Mouse (Mus musculus): ENCODE data around the gene Zer1.
A peak's percentile ranks its signal among the peaks of the same experiment; 100 is the strongest.
"Not testable (repeated sequence)": the region's sequence is repeated elsewhere in the genome, so short reads cannot be mapped to it uniquely, and the experiment has no call there.

Zer1 gene

DNA sequence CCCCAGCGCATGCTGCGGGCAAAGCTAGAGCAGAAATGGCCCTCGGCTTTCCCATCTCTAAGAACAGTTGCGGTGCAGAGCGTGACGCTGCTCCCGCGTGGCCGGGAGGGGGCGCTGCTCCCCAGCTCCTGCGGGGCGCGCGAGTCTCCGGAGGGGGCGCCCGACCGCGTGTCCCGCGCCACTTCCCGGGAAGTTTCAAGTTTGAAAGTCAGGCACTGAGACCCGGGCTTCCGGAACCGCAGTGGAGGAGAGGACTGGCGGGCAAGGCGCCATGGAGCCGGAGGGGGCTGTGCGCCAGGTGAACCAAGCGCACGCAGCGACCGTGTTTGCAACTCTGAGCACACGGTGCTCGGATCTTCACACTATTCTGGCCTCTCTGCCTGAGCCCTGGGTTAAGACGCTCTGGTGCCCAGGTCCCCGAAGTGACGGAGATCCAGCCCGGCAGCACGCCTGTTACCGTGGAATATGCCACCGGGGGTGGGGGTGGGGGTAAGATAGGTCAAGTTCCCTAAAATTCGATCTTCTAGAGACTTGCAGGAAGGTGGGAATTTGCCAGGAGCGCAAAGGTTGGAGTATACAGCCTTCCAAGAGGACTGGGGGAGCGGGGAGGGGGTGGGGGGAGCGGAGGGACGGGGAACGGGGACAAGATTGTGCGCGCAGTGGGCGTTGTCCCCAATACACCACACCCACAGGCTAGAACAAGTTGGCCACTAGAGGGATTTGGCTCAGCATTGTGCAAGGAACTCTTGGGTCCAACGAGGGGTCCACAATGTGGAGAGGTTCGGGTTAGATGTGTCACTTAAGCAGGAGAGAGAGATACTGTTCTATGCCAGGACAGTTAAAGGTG is 46.7 kb downstream of the Zer1 start, which contains the start of gene Pkn3:
TSS of gene Pkn3 (plus strand) at position 183 of the 847 bp plus-strand sequence.
- DNase-seq (ENCODE audit: low spot score in 2 of 2): peak; percentile 80 to 95

DNA sequence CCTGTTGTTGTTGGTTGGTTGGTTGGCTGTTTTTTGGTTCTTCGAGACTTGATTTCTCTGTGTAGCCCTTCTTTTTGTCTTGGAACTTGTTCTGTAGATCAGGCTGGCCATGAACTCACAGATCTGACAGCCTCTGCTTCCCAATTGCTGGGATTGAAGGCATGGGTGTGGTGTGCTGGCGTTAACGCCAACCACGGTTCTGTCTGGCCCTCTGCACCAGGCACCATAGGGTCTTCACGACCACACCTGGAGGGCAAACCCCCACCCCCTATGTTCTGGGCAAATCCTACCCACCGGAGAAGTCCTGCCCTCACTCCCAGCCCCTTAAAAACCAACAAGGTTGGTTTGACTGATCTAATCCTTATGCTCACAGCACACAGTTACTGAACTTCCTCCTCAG is 47.4 kb downstream of the Zer1 start:
- DNase-seq (ENCODE audit: low spot score in 2 of 2): no peak

DNA sequence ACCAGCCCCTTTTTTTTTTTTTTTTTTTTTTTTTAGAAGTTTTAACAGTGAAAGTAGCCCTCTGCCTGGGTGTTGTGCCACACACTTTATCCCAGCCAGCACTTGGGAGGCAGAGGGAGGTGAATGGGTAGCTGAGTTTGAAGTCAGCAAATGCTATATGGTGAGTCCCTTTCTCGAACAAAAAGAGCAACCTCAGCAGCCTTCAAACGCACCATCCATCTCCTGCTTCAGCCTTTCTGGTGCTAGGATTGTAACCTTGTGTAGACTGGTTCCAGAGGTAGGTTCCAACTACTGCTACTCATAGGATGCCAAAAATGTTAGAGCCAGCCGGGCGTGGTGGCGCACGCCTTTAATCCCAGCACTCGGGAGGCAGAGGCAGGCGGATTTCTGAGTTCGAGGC is 47.9 kb downstream of the Zer1 start:
- no peak for DNase-seq (ENCODE audit: low spot score in 2 of 2)

DNA sequence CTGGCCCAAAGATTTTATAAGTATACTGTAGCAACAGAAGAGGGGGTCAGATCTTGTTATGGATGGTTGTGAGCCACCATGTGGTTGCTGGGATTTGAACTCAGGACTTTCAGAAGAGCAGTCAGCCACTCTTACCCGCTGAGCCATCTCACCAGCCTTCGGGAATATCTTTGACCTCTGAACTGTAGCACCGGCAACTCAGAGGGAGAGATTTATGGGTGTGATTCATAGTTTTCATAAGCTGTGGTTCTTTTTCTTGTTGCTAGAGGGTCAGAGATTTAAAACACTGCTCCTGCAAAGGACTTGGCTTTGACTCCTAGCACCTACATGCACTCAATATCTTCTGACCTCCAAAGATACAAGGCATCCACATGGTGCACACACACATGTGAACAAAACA is 48.8 kb downstream of the Zer1 start:
- DNase-seq (ENCODE audit: low spot score in 2 of 2): no peak

DNA sequence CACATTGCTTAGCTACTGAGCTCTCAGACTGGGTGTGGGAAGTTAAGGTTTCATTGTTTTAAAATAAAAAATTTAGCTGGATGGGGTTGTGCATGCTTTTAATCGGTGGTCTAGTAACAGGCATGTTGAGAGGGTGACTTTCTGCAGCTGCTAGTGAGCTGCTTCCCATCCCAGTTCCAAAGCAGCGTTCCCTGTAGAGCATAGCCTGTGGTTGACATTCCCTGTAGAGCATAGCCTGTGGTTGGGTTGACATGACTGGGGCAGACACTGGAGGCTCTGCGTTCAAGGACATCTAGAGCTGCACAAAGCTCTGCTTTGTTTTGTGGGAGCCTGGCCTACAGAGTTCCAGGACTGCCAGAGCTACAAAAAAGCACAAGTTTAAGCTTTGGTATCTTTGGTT is 51.1 kb downstream of the Zer1 start:
- no peak for DNase-seq (ENCODE audit: low spot score in 2 of 2)

DNA sequence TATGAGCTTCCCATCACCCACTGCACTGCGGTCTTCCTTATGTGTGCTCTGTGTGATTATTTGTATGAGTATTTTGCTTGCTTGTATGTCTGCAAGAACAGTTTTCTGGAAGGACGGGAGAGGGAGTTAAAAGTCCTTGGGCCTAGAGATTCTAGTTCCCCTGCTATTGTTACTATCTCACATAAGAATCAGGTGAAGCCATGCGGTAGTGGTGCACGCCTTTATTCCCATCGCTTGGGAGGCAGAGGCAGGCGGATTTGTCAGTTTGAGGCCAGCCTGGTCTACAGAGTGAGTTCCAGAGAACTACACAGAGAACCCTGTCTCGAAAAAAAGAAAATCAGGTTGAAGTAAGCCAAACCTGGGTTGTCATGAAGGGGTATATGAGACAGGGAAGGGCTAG is 51.5 kb downstream of the Zer1 start:
- DNase-seq (ENCODE audit: low spot score in 2 of 2): no peak

DNA sequence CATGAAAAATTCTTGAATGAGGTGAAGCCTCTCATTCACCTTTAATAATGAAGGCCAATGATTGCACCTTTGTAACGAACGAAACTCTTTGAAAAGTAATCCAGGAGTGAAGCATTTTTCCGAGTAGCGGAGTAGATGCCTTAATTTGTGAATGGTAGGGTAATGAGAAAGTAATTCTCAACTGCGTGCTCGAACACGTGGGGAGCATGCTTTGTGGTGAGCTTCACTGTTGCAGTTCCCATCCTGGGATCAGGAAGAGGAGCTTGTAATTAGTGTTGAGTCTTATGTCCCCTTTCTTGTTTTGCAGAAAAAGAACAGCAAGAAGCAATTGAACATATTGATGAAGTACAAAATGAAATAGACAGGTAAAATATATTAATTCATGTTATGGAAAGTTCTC is 56.4 kb downstream of the Zer1 start:
- no peak for DNase-seq (ENCODE audit: low spot score in 2 of 2)

DNA sequence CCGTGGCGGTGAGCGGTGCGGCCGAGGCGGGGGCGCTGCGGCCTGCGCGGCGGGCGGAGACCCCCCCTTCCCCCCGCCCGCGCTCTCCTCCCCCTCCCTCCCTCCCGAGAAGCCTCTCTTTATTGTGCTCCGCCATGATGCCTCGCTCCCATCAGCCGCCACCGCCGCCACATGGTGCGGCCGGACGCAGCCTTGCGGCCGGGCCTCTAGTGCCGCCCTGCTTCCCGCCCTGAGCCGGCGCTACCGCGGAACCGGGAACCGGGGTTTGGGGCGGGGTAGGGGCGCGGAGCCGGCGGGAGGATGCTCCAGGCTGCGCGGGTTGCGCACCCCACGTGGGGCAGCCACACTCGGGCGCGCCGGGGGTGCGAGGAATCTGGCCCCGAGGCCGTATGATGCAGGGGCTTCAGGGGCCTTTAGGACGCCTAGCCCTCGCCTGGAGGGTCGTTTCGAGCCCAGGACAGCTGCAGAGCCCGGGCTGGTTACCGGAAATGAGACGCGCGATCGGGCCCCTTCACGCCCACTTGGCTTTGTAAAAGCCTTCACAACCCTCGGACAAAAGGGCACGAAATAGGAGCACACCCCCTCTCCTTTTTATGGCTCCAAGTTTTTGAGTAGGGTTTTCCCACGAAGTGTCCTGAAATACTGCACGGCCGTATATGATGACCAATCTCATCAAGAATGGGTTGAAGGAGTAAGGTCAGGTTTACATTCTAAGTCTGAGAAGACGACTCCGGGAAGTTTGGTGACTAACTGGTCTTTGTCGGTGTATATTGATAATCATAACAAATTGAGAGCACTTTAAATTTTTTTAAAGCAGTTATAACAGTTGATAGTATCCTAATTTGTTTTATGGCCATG is 57.1 kb downstream of the Zer1 start:
- peak; percentile 44 to 78 for DNase-seq (ENCODE audit: low spot score in 2 of 2)

DNA sequence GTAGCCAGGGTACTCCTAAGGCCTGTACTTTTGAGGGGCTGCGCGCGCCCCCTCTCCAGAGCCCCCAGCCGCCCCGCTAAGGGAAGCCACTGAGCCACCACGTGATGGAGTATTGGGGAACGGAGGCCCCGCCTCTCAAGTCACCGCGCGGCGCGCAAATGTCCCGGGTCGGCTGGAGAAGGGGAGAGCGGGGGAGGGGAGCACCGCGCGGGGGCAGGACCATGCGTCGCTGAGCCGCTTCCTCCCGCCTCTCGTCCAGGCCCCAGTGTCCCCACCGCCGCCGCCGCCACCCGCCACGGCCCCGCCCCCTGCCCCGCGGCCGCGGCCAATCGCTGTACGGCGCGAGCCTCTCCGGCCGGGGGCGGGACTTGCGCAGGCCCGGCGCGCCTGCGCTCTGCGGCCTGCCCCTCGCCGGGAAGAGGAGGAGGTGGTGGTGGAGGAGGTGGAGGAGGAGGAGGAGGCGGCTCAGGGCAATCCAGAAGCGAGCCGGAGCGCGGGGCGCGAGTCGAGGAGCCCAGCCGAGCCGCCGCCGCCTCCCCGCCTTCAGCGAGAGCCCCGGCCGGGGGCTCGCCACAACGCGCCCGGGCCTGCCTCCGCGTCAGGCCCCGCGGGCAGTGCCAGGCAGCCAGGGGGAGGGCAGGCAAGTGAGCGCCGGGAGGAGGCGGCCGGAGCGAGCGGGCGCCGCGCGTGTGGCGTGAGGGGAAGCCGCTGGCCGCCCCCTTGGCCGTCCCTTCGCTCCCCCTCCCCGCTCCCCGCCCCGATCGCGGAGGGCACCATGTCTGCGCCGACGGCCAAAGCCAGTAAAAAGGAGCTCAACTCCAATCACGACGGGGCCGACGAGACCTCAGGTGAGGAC is 58.1 kb downstream of the Zer1 start:
- peak; percentile 96 to 97 for DNase-seq (ENCODE audit: low spot score in 2 of 2)

DNA sequence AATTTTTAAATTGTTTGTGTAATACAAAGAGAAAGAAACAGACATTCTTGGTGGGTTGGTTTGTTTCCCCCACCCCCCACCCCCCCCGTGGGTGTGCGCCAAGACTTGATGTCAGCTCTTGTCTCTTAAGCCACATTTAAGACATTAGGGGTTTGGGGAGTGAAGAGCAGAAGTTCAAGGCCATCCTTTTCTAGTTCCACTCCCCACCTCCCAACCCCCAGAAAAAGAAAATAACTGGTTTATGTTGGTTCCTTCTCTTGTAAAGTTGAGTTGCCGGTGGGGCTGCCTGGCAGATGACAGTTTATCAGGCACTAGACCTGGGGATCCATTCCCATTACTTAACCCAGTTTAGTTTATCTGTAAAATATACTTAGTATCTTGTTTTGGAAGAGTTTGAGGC is 60.1 kb downstream of the Zer1 start:
- no peak for DNase-seq (ENCODE audit: low spot score in 2 of 2)

DNA sequence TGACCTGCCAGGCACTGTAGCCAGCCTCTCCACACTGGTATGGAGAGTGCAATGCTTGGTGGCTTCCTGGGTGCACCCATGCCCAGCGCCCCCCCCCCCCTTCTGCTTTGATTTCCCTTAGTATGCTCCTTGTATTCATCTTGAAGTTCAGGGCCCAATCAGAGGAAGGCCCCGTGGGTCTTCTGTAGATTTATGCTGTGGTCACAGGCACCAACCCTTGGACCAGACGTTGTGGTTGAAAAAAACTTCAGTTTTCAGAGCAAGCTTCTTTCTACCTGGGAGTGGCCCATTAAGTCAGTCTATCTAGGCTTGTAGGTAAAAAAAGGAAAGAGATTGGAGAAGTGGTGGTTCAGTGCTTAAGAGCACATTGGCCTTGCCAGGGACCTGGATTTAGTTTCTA is 60.6 kb downstream of the Zer1 start:
- no peak for DNase-seq (ENCODE audit: low spot score in 2 of 2)

DNA sequence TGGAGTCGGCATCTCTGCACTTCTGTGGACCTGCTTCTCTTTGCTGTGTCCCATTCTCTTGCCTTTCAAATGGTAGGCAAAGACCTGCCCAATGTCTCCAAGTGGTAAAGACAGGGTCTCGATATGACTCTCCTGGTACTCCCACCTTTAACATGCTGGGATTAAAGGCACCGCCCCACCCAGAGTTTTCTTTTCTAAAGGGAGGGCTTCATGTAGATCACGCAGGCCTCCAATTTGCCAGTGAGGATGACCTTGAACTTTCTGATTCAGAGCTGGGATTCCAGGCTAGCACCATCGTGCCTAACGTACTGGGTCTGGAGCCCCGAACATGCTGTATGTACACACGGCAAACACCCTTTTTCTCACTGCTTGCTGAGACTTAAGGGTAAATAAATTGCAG is 61.1 kb downstream of the Zer1 start:
- no peak for DNase-seq (ENCODE audit: low spot score in 2 of 2)

DNA sequence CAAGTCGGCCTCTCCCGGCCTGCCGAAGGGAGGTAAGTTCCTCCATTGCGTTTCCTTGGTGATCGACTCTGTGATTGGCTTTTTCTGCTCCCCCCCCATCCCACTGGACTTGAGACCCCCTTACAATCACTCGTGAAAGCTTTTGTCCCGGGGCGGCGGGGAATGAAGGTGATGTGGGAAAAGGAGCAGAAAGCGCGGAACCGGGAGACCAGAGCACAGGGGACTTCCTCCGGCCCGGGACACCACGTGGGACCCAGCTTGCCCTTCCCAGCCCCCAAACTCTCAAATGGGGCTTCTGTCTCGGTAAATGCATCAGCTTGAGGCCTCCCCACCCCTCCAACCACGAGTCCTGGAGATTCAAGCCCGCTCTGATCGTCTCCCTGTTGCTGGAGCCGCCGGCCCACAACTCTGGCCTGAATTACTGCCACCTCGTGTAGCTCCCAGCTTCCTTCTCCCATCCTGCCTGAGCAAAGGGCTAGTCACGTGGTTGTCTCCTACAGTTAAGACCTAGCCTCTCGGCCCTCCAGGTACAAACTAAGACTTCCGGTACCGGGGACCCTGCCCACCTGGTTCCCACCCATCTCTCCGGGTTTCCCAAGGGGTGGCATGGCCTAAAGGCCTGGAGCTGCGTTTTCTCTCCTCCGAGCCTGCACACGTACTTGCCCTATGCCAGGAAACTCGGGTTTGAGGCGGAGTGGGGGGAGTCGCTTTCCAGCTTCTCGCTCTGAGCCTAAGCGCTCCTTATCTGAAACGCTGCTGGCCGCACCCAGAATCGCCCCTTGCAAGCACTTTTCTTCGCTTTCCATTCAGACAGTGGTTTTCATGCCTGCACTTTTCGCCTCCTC is 61.9 kb downstream of the Zer1 start:
- peak; percentile 50 to 79 for DNase-seq (ENCODE audit: low spot score in 2 of 2)

DNA sequence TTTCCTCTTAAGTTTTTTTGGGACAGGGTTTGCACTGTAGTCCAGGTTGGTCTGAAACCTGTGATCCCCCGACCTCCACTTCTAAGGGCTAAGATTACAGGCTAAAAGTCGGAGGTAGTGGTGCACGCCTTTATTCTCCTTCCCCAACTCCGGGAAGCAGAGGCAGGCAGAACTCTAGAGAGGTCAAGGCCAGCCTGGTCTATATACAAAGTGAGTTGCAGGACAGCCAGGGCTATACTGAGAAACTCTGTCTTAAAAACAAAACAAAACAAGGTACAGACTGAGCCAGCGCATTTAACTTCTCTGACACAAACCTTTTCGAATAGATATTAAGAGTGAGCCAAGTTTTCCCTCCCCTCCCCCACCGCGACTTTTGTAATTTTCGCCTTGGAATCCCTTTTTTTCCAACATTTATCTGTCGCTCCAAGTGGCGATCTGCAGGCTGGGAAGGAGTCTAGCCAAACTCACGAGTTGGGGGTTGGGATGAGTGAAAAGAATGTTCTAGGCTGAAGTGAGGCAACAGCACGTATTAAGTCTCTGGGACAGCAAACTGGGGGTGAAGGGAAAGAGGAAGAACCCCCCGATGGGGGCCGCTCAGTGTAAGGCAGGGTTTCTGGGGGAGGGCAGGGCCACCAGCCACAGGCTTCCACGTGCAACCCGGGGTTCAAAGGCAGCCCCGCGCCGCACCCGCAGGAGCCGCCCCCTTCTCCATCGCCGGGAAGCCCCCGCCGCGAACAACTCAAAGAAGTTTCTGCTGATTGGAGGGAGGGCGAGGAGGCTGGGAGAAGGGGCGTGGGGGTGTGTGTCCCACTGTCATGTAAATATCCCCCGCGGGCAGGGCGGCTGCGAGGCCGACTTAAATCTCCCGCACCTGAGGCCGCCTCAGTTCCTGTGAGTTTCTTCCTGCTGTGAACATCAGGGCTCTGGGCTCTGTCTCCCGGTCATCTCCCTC is 62.9 kb downstream of the Zer1 start:
- DNase-seq (ENCODE audit: low spot score in 2 of 2): peak; percentile 60 to 80

DNA sequence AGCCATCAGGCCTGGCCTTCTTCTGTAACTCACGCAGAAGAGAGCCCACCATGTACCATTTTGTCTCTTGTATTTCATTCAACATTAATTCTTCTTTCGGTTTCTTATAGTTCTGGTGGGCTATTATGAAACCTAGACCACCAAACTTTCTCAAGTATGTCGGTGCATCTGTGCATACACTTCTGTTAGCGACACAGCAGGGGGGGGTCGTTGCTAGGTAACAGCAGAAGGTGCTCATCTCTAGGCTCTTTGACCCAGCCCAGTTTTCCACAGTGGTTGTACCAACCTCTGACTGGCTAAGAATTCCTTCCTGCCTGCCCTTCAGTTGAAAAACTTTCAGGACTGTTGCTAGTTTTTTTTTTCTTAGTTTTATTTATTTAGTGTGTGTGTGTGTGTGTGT is 66.0 kb downstream of the Zer1 start:
- no peak for DNase-seq (ENCODE audit: low spot score in 2 of 2)

DNA sequence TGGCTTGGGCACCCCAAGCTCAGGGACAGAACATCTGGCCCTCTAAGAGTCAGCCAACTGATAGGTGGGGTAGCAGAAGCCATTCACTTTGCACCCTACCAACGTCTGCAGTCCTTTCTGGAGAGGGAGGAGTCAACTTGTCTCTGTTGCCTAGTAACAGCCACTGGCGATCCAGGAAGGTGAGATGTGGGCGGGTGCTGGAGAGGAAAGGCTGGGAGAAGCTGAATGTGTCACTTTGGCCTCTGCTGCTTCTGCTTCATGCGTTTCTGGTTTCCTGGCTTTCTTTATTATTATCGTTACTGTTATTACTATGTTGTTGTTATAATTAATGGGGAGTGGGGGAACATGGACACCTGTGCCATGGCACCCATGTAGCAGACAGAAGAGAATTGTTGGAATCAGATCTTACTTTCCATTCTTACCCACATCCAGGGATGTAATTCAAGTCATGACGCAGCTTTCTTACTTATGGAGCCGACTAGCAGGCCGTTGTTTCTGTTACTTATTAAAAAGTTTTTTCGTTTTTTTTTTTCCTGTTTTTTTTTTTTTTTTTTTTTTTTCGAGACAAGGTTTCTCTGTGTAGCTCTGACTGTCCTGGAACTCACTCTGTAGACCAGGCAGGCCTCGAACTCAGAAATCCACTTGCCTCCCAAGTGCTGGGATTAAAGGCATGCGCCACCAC is 67.0 kb downstream of the Zer1 start, which contains the start of gene Set:
TSS of gene Set (plus strand) at position 156 of the 682 bp plus-strand sequence.
- peak in 1 of 2 experiments; percentile 58 for DNase-seq (ENCODE audit: low spot score in 2 of 2)

DNA sequence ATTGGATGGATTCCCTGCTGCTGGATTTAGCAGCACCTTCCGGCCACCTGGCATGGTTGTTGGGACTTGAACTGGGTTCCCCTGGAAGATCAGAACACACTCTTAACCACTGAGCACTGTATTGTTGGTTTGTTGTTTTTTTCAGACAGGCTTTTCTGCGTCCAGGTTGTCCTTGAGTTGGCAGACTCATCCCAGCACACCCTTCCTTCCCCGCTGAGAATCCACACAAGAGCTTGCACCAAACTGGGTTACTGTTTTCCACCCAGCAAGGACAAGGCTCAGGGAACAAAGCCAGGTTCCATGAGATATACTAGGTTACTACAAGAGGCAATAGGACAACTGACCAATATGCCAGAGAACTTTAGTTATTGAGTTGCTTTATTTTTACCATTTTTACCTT is 67.6 kb downstream of the Zer1 start:
- DNase-seq (ENCODE audit: low spot score in 2 of 2): no peak

DNA sequence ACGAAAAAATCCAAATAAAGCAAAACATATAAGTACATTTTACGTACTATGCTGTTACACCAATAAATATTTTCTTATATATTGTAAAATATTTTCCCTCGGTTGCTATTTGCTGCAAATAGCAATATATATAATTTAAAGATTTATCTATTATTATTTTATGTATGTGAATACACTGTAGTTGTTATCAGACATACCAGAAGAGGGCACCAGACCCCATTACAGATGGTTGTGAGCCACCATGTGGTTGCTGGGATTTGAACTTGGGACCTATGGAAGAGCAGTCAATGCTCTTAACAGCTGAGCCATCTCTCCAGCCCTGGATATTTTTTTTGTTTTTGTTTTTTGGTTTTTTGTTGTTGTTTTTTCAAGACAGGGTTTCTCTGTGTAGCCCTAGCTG is 69.1 kb downstream of the Zer1 start:
- DNase-seq (ENCODE audit: low spot score in 2 of 2): not testable (repeated sequence)

Measured in spleen, postnatal 4 days (tissue).